Mouse (Mus musculus) left cerebral cortex, adult 2 months (tissue): ENCODE results near the gene Mgrn1. TPM values are rescaled to one million over a fixed set of nuclear protein-coding genes. Genes with fewer than 3 reads are reported as not detected.

ENCODE experiments used
- DNase-seq, 2 experiments: peaks; one replicate each; pipeline ENCODE4 v3.0.0; 2021 to 2022; ENCODE audit warnings: low spot score in 2 of 2, mixed read lengths in 1 of 2; ENCODE audit errors: extremely low spot score in 1 of 2
- H3K27ac ChIP-seq: fragments of 200-600 bp; 2 replicates; pipeline ENCODE4 v1.8.1; 2022
- H3K4me3 ChIP-seq: fragments of 200-600 bp; 2 replicates; pipeline ENCODE4 v1.8.1; 2022
- CTCF ChIP-seq: fragments of 200-600 bp; IDR thresholded peaks from 2 replicates; pipeline ENCODE4 v1.8.1; 2022; ENCODE audit warnings: antibody characterized with exemption, mild to moderate bottlenecking, moderate library complexity
- intact Hi-C: fragments of 180-260 bp; cut with DNase I; formaldehyde crosslinking; loops from one replicate; pipeline ENCODE4 v1.15.1; 2025
- total RNA-seq, 2 experiments: library from RNA; stranded (reverse); gene quantifications; 2 replicates each; pipeline ENCODE4 v1.2.3; 2021

Gene Mgrn1
- total RNA-seq, 2 experiments from 2014 or later, result 208 to 211 TPM

DNA sequence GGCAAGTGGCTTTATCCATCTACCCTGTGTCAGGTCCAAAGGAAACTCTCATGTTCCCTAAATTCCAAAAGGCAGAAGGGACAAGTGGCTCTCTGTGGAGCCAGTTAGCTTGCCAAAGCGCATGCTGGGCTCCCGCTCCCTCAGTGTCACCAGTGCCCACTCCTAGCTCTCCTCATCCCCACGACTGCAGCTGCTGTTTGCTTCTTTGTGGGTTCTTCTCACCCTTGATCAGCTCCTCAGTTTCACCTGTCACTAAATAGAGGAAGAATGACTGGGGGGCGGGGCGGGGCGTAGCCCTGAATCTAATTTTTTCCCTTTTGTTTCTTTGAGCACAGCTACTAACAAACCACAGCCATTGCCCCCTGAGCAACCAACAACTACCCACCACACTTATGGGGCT is 12.8 kb downstream of the Mgrn1 start:
- TF ChIP-seq CTCF, result no peak
- intact Hi-C loops, result no loop called here
- no peak for DNase-seq
- no peak overlapping the region for H3K4me3 ChIP-seq
- H3K27ac ChIP-seq, result no peak overlapping the region

DNA sequence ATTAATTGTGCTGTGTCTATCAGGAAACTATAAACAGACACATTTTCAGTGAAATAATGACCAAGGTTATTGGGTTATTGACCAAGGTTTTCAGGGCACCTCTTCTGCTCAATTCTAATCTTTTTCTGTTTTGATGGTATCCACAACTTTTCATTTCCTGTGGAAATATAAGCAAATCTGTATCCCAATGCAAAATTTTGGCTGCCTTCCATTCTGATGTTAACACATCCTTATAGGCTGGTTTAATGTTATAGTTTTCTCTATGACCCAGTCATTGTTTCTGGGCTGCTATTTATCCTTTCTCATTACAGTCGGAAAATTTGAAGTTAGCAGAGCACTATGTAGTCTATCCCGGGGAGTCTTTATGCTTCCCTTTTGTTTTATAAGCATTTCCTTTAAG is 13.7 kb downstream of the Mgrn1 start:
- TF ChIP-seq CTCF, result no peak
- DNase-seq, result no peak
- Histone ChIP-seq H3K27ac (no peak overlapping the region), H3K4me3 (no peak overlapping the region)
- intact Hi-C loops, result no loop called here

- intact Hi-C loops, result no loop called here
- no peak for TF ChIP-seq CTCF
- Histone ChIP-seq H3K27ac (no peak overlapping the region), H3K4me3 (no peak overlapping the region)
- DNase-seq, result no peak
These were observed 15.1 kb downstream of the Mgrn1 start for GRCm38 (mm10) chr16:4901167-4901566.

- intact Hi-C loops, result no loop called here
- DNase-seq, result no peak
- H3K4me3 ChIP-seq, result no peak overlapping the region
- no peak for TF ChIP-seq CTCF
- no peak overlapping the region for H3K27ac ChIP-seq
These were observed 16.3 kb downstream of the Mgrn1 start for GRCm38 (mm10) chr16:4902390-4902789.

- no peak for DNase-seq
- Histone ChIP-seq H3K27ac (no peak overlapping the region), H3K4me3 (no peak overlapping the region)
- TF ChIP-seq CTCF, result no peak
- intact Hi-C loops, result no loop called here
These were observed 17.5 kb downstream of the Mgrn1 start for GRCm38 (mm10) chr16:4903491-4904102.

DNA sequence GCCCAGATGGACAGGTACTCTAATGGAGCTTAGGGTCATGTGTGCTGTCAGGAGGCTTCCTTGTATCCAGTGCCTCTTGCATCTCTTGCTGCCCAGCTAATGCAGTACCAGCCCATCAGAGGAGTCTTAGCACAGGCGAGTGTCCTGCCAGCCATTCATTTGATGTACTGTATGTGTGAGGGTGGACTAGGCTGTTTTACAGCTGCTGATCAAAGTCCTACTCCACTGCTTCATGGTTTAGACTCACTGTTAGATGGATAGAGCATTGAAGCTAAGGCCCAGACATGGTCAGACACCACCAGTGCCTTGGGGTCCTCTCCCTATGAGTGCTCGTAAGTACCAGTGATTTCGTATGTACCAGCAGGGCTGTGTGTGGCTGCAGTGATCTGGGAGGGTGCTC is 18.8 kb downstream of the Mgrn1 start:
- intact Hi-C loops, result no loop called here
- DNase-seq, result no peak

GRCm38 (mm10) chr16:4905591-4905990 is 19.5 kb downstream of the Mgrn1 start:
- Histone ChIP-seq H3K27ac (no peak overlapping the region), H3K4me3 (no peak overlapping the region)
- DNase-seq, result no peak
- intact Hi-C loops, result no loop called here
- TF ChIP-seq CTCF, result no peak

More for the DNA sequence above, 18.8 kb downstream of the Mgrn1 start:
- Histone ChIP-seq H3K27ac (no peak overlapping the region), H3K4me3 (no peak overlapping the region)
- TF ChIP-seq CTCF, result no peak

- intact Hi-C loops, result no loop called here
- Histone ChIP-seq H3K4me3 (no peak overlapping the region), H3K27ac (no peak overlapping the region; the same call in 1 of the 2 replicates)
- DNase-seq, result no peak
- no peak for TF ChIP-seq CTCF
These were observed 20.5 kb downstream of the Mgrn1 start for GRCm38 (mm10) chr16:4906559-4906958.

DNA sequence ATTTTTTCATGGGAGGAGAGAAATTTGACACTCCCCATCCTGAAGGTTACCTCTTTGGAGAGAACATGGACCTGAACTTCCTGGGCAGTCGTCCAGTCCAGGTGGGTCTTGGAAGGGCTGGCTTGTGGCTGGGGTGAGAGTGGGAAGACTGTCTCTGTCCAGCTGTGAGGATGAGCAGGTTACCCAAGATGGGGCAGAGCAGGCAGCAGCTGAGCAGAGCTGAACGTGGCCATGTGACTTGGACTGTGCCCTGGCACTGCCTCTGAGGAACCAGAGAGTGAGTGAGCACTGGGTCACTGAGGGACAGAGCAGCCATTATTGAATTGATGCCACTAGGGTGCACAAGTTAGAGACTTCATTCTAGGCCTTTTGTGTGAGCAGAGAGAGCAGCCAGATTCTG is 21.3 kb downstream of the Mgrn1 start:
- Histone ChIP-seq H3K4me3 (no peak overlapping the region), H3K27ac (peak overlapping the region; percentile 33; the same call in 1 of the 2 replicates)
- no peak for DNase-seq
- intact Hi-C loops, result no loop called here
- TF ChIP-seq CTCF, result no peak

GRCm38 (mm10) chr16:4907972-4908371 is 21.9 kb downstream of the Mgrn1 start:
- no peak for TF ChIP-seq CTCF
- intact Hi-C loops, result no loop called here
- peak overlapping the region; percentile 33; the same call in 1 of the 2 replicates for H3K27ac ChIP-seq

DNA sequence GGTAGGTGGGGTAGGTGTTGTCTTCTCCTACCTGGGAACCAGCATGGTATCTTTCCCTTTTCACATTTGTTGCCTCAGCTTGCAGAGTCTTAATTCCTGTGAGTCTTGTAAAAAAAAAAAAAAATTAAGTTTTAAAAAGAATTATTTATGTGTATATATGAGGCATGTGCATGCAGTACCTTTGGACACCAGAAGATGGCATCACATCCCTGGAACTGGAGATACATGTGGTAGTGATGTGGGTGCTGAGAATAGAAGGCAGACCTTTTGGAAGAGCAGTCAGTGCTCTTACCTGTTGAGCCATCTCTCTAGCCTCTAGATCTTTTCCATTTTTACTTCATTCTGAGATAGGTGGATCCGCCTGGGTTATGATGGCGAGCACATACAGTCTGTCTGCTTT is 23.7 kb downstream of the Mgrn1 start:
- peak in 1 of 2 experiments; percentile 7 for DNase-seq
- Histone ChIP-seq H3K27ac (no peak overlapping the region), H3K4me3 (no peak overlapping the region)
- peak; percentile 55 for TF ChIP-seq CTCF
- intact Hi-C loops, result no loop called here

More at GRCm38 (mm10) chr16:4907972-4908371, 21.9 kb downstream of the Mgrn1 start:
- DNase-seq, result no peak
- no peak overlapping the region for H3K4me3 ChIP-seq

DNA sequence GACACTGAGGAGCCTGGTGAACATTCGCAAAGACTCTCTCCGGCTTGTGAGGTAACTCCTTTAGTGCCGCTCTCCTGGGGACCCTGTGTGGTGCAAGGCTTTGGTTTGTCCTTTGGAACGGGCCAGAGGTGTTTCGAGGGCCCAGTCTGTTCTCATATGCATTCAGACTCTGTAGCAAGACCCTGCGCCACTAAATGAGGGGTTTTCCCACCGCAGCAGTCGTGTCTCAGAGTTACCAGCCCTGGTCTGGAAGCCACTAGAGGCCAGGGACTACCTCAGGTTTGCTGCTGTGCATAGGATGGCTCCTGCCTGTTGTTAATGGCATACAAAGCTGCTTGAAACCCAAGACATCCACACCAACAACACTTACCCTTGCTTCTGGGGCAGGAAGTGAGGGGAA is 24.7 kb downstream of the Mgrn1 start:
- TF ChIP-seq CTCF, result no peak
- DNase-seq, result no peak
- Histone ChIP-seq H3K27ac (no peak overlapping the region), H3K4me3 (no peak overlapping the region)
- intact Hi-C loops, result no loop called here

- DNase-seq, result peak in 1 of 2 experiments; percentile 8
- no peak overlapping the region for H3K4me3 ChIP-seq
- intact Hi-C loops, result loop anchor here (2.0 kb wide), 1 partner anchor 25 kb away; the partner anchor contains the start of gene Mgrn1
- TF ChIP-seq CTCF, result no peak
- H3K27ac ChIP-seq, result peak overlapping the region; percentile 80
These were observed 26.1 kb downstream of the Mgrn1 start for GRCm38 (mm10) chr16:4912074-4912648.
